Mouse (Mus musculus): ENCODE data around the gene Dlgap1.
"Not testable (repeated sequence)": the region's sequence is repeated elsewhere in the genome, so short reads cannot be mapped to it uniquely, and the experiment has no call there.

Gene Dlgap1

DNA sequence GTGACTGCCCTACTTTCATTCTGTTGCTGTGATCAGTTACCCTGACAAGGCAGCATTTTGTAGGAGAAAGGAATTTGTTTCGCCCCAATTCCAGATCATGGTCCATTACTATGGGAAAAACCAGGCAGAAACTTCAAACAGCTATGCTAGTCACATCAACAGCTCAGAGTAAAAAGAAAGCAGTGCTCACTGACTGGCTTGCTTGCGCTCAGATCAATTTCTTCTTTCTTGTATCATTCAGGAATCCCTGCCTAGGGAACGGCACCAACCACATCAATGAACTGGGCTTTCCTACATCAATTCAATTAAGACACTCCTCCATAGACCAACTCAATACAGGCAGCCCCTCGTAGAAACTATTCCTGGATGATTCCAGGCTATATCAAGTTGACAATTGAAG is 572.9 kb downstream of the Dlgap1 start:
- no peak for DNase-seq

GRCm38 (mm10) chr17:70550793-70551192 is 581.9 kb downstream of the Dlgap1 start:
- DNase-seq, result no peak

DNA sequence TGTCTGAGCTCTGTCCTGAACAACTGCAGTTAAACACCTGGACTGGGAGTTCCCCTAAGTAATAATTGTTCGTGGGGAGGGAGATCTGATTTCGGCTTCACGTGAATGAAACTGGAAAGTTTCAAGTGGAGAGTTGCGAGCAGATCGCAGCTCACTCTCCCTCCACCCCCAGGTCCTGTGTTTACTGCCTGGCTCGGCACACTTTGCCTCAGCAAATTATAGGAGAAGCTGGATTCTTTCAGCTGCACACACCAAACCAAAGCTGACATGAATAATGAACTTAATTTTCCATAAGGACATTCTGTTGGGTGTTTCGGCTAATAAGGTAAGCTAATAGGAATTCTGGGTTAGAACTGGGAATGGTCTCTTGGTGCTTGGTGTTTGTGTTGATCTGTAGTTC is 592.7 kb downstream of the Dlgap1 start:
- no peak for DNase-seq

DNA sequence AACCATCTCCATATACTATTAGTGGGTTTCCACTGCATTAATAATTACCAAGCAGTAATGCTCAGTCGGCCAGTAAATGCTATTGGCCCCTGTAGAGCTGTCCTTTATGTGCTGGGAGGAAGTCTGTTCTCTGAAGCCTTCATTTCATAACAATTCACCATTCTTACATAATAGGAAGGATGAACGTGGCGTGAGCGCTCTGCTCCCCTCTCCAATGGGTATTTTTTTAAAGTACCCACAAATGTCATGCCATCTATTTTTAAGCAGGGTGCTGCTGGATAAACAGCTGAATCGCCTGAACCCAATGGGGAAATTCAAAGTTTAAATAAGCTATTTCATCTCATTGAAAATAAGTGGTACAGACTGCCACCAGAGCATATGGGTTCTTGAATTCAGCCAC is 602.0 kb downstream of the Dlgap1 start:
- DNase-seq, result no peak

GRCm38 (mm10) chr17:70583042-70583441 is 614.2 kb downstream of the Dlgap1 start:
- DNase-seq, result no peak

DNA sequence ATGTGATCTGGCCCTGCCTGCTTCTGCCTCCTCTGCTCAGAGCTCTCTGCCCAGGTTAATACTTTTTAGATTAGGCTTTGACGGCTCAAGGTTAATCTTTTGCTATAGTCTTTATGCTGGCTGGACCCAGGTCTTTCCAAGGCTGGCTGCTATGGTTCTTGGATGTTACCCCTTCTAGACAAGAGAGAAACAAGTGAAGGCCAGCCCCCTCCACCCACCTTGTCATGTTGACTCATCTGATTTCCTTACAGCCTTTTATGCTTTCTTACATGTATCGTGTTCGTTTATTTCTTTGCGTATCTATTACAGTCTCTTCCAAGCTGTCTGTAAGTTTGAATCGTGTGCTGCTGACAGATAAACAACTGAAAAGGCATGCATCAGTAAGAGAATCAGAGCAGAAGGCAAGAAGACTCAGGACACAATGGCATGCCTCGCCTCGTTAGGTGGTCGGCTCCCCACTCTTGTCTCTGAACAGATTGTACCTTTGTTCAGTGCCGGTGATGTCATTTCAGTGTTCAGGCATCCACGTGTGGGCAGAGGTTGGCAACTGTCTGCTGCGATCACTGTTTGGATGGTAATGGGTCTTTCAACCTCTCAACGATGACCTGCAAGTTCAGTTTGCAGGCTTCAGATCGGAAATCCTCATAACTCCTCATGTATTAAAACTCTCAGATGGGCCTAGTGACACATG is 618.0 kb downstream of the Dlgap1 start:
- DNase-seq, result no peak

GRCm38 (mm10) chr17:70587975-70588630 is 619.2 kb downstream of the Dlgap1 start:
- DNase-seq, result not testable (repeated sequence)

DNA sequence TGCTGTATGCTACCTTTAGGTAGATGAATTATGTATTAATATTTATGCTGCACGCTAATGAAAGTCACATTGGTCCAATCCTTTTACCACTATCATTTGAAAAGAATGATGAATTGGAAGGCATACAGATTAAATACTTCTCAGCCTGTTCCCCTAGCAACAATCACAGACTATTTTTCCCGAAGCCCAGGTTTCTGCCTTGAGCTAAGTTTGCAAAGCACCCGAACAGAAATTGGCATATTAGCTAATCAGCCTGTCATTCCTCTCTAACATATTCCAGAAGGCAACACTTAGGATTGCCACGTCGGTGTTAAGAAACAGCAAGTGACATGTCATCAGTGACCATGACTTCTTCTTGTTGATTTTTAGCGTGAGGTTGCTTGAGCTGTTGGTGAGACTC is 619.8 kb downstream of the Dlgap1 start:
- no peak for DNase-seq

- no peak for DNase-seq
These were observed 620.3 kb downstream of the Dlgap1 start for GRCm38 (mm10) chr17:70589140-70589539.

GRCm38 (mm10) chr17:70590506-70590905 is 621.6 kb downstream of the Dlgap1 start:
- DNase-seq, result no peak

DNA sequence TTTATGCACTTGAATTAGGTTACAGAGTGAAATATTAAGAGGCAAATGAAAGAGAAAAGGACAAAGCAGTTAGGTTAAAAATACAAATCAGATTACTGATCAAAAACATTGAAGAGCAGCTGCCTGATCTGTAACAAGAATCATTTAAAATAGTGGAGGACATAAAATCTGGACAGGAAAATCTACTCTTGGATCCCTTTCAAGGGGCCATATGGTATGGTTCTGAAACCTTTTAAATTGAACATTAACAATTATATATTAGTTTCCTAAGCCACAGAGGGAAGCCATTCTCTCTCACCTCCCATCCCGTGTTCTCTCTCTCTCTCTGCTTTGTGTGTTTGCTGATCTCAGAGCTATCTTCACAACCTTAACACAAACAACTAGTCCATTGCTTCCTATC is 625.4 kb downstream of the Dlgap1 start:
- no peak for DNase-seq

DNA sequence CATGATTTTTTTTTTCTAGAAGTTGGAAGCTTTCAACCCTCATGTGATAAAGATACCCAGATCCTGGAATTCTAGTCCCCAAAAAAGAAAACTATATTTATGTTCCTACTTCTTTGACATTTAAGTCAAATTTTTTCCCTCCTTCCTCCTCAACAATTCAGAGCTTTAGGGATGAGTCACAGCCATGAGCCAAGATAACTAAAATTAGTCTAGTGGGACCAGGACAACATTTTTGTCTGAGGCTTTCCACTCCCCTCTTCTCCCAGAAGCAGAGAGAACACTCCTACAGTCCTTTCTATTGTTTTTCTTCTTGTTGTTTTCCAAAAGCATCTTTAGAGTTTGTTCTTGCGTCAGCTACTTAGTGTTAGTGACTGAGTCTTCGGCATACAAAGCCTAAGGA is 627.5 kb downstream of the Dlgap1 start:
- DNase-seq, result no peak

DNA sequence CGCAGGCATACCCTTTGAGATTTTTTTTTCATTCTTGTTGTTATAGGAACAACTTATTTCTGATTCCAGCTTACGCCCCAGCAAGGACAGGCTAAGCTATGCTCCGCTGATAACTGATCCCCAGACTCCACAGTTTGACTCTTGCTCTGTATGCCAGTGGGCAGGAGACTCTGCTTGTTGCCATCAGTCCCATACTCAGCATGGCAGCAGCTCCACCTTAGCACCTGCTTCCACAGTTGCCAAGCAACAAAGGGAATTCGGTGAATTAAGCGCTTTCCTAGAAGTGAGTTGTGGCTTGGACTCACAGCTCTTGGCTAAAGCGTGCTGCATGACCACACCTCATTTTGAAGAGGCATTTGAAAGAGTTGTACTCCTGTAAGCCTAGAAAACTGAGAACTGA is 631.6 kb downstream of the Dlgap1 start:
- DNase-seq, result no peak

GRCm38 (mm10) chr17:70602051-70602450 is 633.2 kb downstream of the Dlgap1 start:
- no peak for DNase-seq

DNA sequence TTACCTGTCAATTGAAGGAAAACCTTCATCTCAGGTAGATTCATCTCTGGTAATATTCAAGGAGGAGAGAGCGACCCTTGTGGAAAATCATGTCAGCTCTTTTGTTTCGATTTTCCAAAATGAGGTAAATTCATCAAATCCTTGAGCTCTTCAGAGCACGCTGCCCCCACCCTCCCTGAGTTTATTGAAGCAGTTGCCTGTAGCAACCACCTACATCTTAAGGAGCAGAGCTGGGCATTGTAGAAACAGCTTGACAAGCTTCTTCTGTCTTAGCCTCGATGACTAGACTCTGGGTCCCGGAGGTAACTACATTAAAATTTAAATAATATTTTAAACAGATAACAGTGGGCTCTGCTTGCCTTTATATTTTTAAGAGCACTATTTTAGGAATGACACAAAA is 636.8 kb downstream of the Dlgap1 start:
- no peak for DNase-seq

DNA sequence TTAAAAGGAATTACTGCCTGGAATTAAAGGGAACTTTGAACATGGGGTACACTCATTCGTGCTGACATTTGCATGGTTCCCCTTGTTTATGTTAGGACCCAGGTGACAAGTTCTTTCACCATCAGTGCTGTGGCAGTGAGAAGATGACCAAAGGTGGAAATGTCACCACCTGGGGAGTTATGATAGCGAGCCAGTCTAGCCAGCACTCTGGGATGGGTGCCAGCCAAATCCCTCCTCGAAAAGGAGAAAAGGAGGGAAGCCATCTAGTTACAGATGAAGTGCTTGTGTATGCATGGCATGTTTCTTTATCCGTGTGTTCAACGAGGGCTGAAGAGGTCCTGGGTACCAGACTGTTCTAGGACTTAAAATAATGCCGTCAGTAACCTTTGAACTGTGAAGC is 643.3 kb downstream of the Dlgap1 start:
- DNase-seq, result peak; percentile 25

- DNase-seq, result no peak
These were observed 645.0 kb downstream of the Dlgap1 start for GRCm38 (mm10) chr17:70613897-70614296.

GRCm38 (mm10) chr17:70614407-70615060 is 645.7 kb downstream of the Dlgap1 start:
- DNase-seq, result no peak

DNA sequence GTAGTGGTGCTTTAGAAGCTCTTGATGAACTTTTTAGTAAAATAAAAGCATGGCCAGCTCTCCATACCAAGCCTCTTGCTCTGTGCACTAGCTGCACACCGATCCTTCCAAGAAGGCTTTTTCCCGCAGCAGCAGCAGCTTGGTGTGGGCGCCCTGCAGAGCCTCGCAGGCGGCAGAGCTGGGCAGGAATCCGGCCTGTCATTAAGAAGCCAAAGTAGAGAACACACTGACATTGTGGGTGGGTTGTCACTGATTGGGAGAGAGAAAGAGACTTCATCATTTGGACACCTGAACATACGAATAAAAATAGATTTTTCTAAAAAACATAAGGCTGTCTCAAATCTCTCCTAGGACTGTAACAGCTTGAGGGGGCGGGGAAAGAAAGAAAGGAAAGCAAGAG is 653.6 kb downstream of the Dlgap1 start:
- DNase-seq, result peak; percentile 44

- no peak for DNase-seq
These were observed 657.5 kb downstream of the Dlgap1 start for GRCm38 (mm10) chr17:70626396-70626795.

GRCm38 (mm10) chr17:70626925-70627324 is 658.1 kb downstream of the Dlgap1 start:
- DNase-seq, result no peak

GRCm38 (mm10) chr17:70629653-70630378 is 660.9 kb downstream of the Dlgap1 start:
- peak; percentile 41 for DNase-seq

GRCm38 (mm10) chr17:70633181-70633944 is 664.5 kb downstream of the Dlgap1 start:
- DNase-seq, result peak; percentile 91
